Comparison of ENCODE assay signal across 14 mouse cellular contexts in the genomic region with DNA sequence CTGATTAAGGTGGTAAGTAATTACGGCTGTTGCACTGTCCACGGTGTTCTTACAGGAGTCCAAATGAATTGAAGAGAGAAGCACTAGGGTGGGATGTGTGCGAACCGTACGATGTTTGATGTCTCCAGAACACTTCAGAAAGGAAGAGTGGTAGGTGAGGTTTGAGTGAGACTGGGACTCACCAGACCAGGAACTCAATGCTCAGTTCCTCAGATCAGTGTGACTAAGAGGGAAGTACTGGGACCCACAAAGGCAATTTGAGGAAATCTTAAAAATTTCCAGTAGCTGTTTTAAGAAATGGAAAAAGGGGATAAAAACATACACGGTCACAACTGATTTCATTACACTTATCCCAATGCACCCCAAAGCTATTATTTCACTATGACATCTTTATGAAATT.
"Had no signal": no experiment of that assay in that cellular context is flagged by ENCODE, and none has a peak within 500 bp of the region (broad histone marks: within the 10 kb centered on the region; RNA-seq: fewer than 3 reads in every experiment).

No protein-coding gene starts in this region.

- H3K9me3 ChIP-seq: midbrain, embryonic 13.5 days; midbrain, embryonic 15.5 days; neural tube, embryonic 12.5 days; stomach, embryonic 15.5 days had no signal

- H3K9ac ChIP-seq: lung, embryonic 14.5 days; midbrain, embryonic 13.5 days; midbrain, embryonic 15.5 days; neural tube, embryonic 12.5 days; stomach, embryonic 15.5 days had no signal

- H3K27ac ChIP-seq: midbrain, embryonic 13.5 days; midbrain, embryonic 15.5 days; neural tube, embryonic 12.5 days; stomach, embryonic 15.5 days; stomach, postnatal 0 days had no signal

- H3K4me3 ChIP-seq: midbrain, embryonic 13.5 days; midbrain, embryonic 15.5 days; neural tube, embryonic 12.5 days; stomach, embryonic 15.5 days had no signal

- DNase-seq: lung, adult 18-20 months; lung, embryonic 14.5 days; lung, postnatal 10 days; lung, postnatal 4 days; right cerebral cortex, postnatal 14 days; thymus, adult 2 months; thymus, postnatal 25 days; thymus, postnatal 4 days had no signal

- H3K27me3 ChIP-seq: midbrain, embryonic 13.5 days; midbrain, embryonic 15.5 days; neural tube, embryonic 12.5 days; stomach, embryonic 15.5 days had no signal

- H3K4me2 ChIP-seq: lung, embryonic 14.5 days; midbrain, embryonic 11.5 days; midbrain, embryonic 13.5 days; midbrain, embryonic 15.5 days; neural tube, embryonic 12.5 days; stomach, embryonic 15.5 days had no signal

- H3K4me1 ChIP-seq: midbrain, embryonic 15.5 days; stomach, embryonic 15.5 days had no signal

- ATAC-seq: midbrain, embryonic 13.5 days; midbrain, embryonic 15.5 days had no signal

- H3K36me3 ChIP-seq: midbrain, embryonic 13.5 days; midbrain, embryonic 15.5 days; neural tube, embryonic 12.5 days; stomach, embryonic 15.5 days had no signal
